Mouse (Mus musculus) mouse trophoblast stem cell (cell line): ENCODE data around the gene Serpina11.

Experiments used
- in situ Hi-C, 2 experiments: fragments of 300-500 bp; cut with MseI, MboI; formaldehyde crosslinking; loops; 2 replicates in 1 of 2; 3 replicates in 1 of 2; pipeline ENCODE4 v1.15.1; 2025

The Serpina11 gene

GRCm38 (mm10) chr12:103989857-103990256 lies at the start of gene Serpina11:
Gene Serpina11 (minus strand): TSS chr12:103989957.
- in situ Hi-C loops, result loop anchor here (5.0 to 10.0 kb wide), 2 partner anchors 432 to 435 kb away; no protein-coding TSS in a partner anchor

DNA sequence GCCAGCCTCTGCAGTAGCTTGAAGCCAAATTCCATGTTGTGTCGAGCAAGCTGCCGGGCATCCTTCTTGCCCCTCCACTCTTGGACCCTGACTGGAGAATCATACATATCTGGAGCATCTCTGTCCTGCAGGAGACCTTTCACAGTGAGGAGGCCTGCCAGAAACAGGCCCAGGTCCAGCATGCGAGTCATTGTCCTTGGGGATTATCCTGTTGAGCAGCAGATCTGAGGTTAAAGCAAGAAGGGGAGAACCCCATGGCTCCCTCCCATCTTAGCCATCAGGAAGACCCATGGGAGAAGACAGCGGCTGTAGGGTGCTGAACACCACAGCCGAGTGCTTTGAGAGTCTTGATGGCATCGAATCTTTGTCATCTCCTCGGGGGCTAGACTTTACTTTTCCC lies 48.4 kb upstream of the Serpina11 start:
- in situ Hi-C loops, result no loop called here

GRCm38 (mm10) chr12:104033752-104034151 lies 44.0 kb upstream of the Serpina11 start:
- in situ Hi-C loops, result no loop called here

DNA sequence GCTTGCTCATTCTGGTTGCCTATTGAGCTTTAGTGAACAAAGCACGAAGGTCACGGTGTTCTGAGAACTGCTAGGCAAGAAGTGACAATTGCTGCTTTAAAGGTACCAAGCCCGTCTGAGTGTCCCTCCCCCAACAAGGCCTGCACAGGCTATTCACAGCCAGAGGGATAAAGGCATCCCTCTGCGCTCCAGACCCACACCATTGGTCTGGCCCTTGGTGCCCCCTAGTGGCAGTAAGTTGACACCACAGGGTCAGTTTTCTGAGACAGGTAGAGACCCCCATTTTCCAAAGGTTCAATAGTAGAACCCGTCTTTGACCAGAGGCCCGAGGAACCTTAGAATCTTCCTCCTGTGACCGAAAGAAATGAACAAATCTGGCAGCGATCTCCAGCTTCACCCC lies 40.2 kb upstream of the Serpina11 start:
- in situ Hi-C loops, result no loop called here

DNA sequence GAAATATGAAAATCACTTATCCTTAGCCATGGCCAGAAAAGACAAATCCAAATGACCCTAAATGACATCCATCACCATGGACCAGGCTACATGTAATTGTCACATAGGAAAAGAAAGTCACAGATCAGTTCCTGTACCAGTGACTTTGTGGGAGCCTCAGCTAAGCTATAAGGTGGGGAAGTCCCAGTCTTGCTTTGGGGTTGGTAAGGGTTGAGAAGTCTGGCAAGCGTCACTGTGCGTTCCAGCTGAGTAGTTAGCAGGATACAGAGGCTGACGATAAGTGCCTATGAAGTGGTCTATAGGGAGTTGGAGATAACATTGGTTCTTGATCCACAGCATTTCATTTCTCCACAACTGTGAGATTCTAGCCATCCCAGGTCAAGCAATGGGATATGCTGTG lies 25.5 kb upstream of the Serpina11 start:
- in situ Hi-C loops, result no loop called here

DNA sequence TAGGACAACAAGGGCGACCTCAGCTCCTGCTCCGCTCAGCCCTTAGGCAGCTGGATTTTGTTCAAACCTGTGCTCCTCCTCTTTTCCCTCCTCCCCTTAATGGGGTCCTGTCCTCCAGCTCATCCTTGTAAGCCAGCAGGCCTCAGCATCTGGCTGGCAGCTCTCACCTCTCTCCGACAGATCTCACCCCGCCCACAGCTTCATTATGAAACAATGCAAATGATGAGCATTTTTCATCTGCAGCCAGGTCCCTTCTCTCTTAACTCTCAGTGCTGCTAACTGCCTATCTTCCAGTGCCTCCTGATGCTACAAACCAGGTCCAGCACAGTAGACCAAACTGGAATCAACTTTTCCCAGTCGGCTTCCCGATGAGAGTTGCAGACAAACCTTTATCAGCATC lies 23.9 kb upstream of the Serpina11 start, which contains the start of gene Serpina9:
Gene Serpina9, minus strand, starts transcription at position 136 of the 400 bp plus-strand sequence.
- in situ Hi-C loops, result no loop called here

DNA sequence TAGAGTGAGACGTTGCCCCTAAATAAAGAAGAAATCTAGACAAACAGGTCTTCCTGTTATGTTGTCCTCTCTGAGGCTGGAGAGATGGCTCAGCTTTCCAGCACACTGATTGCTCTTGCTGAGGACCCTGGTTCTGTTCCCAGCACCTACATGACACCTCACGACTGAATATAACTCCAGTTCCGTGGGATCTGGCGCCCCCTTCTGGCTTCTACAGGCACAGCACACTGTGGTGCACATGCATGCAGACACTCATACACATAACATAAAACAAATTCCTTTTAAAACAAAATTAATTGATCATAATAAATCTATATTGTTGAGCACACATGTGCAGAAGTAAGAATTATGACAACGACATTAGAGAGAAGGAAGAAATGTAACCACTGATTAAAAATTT lies 14.9 kb upstream of the Serpina11 start:
- in situ Hi-C loops, result no loop called here

GRCm38 (mm10) chr12:104003238-104003612 lies 13.5 kb upstream of the Serpina11 start:
- in situ Hi-C loops, result no loop called here

GRCm38 (mm10) chr12:104002569-104003237 lies 12.9 kb upstream of the Serpina11 start:
- in situ Hi-C loops, result no loop called here

DNA sequence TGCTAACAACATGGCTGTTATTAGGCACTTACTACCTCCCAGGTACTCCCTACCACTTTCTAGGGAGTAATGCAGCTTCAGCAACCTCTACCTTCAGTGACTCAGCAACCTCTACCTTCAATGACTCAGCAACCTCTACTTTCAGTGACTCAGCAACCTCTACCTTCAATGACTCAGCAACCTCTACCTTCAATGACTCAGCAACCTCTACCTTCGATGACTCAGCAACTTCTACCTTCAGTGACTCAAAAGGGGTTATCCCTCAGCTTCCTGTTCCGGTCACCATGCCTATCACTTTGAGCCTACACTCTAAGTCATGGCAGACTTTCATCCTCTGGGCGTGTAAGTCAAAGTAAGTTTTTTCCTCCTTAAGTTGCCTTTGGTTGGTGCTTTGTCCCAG lies 10.8 kb upstream of the Serpina11 start:
- in situ Hi-C loops, result no loop called here

DNA sequence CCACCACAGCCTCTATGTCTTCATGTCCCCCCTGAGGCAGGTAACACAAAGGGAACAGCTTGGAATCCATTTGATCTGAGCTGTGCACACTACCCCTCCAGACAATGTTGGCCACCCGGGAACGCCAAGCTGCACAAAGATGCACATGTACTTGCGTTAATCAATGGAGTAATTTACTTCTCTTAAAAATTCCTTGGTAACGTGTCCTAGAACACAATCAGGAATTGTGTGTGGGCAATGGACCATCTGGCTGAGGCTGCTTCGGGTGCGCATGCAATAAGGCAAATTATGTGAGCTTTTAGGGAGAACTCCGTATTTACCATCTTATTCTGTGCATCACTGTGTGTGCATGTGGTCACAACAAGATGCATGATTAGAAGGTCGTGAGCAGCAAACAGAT lies 9.9 kb upstream of the Serpina11 start:
- in situ Hi-C loops, result loop anchor here in 1 of 2 experiments (10.0 kb wide), 1 partner anchor 425 kb away; no protein-coding TSS in a partner anchor

DNA sequence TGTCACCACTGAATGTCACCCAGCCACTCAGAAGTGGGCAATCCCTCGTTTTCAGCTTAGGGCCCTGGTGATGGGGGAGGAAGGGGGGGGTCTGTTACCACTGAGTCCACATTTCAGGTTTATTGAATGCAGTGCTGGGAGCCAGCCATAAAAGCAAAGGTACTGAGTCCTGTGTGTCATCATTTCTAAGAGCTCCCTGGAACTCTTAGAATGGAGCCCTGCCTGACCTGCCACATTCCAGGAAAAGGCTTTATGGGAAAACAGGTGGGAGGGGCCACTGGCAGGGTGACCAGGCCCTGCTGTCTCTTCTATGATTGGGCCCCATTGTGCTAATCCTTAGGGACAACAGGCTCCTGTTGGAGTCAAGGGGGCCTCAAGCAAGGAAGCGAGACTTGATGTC lies 6.8 kb upstream of the Serpina11 start:
- in situ Hi-C loops, result loop anchor here in 1 of 2 experiments (10.0 kb wide), 1 partner anchor 428 kb away; no protein-coding TSS in a partner anchor

- in situ Hi-C loops, result loop anchor here in 1 of 2 experiments (10.0 kb wide), 1 partner anchor 429 kb away; no protein-coding TSS in a partner anchor
Observed at GRCm38 (mm10) chr12:103995292-103996072, 5.7 kb upstream of the Serpina11 start.

DNA sequence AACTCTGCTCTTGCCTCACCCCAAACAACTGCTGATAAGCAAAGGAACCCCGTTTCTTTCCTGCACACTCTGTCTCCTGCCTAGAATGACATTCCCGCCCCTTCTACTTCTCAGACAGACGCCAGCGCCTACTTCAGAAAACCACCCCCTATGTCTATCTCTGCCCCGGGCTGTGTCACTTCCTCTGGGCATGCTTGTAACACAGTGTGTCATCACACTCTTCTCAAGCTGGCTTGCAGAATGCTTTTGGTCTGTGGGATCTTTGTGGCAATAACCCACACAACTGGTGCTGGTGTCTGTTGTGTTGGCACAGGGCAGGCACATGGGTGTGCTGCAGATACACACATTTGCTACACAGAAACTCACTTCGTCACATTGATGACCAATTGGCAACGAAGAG lies 3.2 kb upstream of the Serpina11 start:
- in situ Hi-C loops, result loop anchor here (5.0 to 10.0 kb wide), 2 partner anchors 429 to 432 kb away; no protein-coding TSS in a partner anchor

DNA sequence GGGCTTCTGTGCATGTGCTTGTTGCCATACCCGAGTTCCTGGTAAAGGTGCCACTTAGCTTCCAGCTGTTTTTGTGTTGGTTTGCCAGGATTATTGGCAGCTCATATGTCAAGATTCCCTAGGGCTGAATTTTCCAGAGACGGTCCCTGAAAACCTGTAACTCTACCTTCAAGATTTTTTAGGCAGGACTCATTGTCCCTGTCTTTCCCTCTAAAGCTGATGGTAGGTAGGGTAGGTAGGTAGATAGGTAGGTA lies 316 bp downstream of the Serpina11 start:
- in situ Hi-C loops, result no loop called here

- in situ Hi-C loops, result no loop called here
Observed at GRCm38 (mm10) chr12:103988754-103989513, 823 bp downstream of the Serpina11 start.

- in situ Hi-C loops, result no loop called here
Observed at GRCm38 (mm10) chr12:103985868-103986267, 3.9 kb downstream of the Serpina11 start.

- in situ Hi-C loops, result no loop called here
Observed at GRCm38 (mm10) chr12:103984935-103985334, 4.8 kb downstream of the Serpina11 start.

- in situ Hi-C loops, result no loop called here
Observed at GRCm38 (mm10) chr12:103981646-103982360, 8.0 kb downstream of the Serpina11 start.

DNA sequence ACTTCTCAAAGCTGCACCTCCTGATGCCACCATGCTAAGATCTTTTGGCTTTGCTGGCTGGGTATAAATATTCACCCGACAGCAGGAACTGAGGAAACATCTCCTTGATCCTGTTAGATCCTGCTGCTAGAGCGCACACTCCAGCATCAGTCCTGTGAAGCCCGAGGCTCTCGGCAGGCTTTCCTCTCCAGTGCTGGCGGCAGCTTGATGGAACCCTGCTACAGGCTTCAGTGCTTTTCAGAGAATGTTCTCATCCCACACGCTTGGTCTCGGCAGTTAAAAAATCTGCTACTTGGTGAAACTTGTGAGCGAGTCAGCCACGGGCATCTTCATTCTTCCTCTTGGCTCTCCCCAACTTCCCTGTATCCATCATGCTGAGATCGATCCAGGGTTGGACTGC lies 11.5 kb downstream of the Serpina11 start:
- in situ Hi-C loops, result no loop called here

DNA sequence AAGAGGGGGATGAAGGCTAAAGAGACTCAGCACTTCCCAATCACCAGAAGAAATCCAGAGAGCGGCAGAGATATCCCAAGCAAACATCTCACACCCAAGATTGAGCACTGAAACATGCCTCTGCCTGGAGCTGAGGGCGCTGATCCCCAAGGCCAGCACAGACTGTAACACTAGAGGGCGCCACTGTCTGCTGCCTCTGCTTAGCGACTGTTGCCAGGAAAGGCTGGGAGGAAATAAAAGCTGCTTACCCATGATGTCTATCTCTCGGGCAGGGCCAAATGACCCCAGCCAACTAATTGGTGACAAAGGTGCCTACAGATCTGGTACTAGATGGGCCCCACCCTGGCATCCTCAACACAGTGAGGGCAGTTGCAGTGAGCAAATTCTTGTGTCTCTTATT lies 11.9 kb downstream of the Serpina11 start:
- in situ Hi-C loops, result no loop called here

DNA sequence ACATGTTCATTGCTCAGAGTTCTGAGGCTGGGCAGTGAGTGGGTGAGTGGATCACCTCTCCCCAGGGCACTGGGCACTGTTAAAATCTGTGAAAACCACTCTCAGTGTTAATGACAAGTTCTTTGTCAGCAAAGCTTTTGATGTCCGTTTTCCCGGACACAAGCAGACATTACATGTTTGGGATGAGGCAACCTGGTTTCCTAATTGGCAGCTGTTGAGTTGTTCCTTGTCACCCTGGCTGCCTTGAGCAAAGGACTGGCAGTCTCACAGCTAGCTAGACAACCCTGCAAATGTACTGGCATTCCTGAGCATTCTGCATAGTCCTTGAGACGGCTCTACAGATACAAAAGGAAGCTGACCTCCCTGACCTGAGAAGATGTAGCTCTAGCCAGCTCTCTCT lies 12.7 kb downstream of the Serpina11 start:
- in situ Hi-C loops, result no loop called here
